Mouse (Mus musculus) cerebellum, adult 9-10 months (tissue): ENCODE data around the gene Gm21094.
"Not testable (repeated sequence)": the region's sequence is repeated elsewhere in the genome, so short reads cannot be mapped to it uniquely, and the experiment has no call there.

Experiments used
- DNase-seq: peaks from one replicate; pipeline ENCODE4 v3.0.0; 2022

Gene Gm21094

DNA sequence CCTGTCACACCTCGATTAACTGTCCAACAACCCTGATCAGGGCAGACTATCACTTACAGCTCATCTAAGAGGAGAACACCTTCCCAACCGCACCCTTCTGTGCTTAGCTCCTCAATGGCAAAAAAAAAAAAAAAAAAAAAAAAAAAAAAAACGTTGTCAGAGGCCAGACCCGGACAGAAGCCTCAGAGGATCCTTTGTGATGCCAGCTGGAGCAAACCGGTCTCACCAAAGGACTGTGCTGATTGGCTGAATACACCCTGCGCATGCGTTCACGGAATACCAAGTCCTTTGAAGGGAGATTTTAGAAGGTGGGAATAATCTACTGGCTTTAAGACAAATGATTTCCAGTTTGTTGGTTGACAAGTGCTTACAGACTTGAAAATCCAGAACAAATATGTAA is at the start of gene Gm21094:
TSS of gene Gm21094 (minus strand) at position 101 of the 400 bp plus-strand sequence.
- DNase-seq = not testable (repeated sequence)
